Mouse (Mus musculus): ENCODE data around the gene Gm27021.

DNA sequence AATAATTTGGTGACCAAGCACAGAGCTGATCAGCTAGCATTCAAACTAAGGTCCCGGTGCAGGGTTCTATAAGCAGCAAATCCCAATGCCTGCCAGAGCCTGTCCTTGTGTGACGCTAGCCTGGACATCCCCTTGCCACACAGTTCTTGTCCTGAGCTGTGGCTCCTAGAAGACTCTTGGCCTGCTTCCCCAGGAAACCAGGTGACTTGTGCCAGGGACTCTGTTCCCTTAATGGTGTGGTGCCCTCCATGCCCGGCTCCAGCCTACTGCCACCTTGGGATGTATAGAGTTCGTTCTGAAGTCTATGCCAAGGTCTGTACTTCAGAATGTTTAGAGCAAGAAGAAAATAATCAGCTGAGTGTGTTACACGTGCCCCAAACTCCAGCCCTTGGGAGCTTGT is 18.7 kb upstream of the Gm27021 start:
- TF ChIP-seq CTCF (IDR thresholded peaks at IDR 0.05; ENCODE audit: extremely low read depth, insufficient read length, insufficient replicate concordance, low read depth, low read length) (no peak), POLR2A (IDR thresholded peaks at IDR 0.05; ENCODE audit: low read depth, low read length) (no peak)
